Mouse (Mus musculus): ENCODE measurements around the gene Gnb2. TPM values are rescaled to one million over a fixed set of nuclear protein-coding genes. Genes with fewer than 3 reads are reported as not detected.

Gnb2 gene
- polyA plus RNA-seq, 1 experiment from 2014 or later: 400 TPM

DNA sequence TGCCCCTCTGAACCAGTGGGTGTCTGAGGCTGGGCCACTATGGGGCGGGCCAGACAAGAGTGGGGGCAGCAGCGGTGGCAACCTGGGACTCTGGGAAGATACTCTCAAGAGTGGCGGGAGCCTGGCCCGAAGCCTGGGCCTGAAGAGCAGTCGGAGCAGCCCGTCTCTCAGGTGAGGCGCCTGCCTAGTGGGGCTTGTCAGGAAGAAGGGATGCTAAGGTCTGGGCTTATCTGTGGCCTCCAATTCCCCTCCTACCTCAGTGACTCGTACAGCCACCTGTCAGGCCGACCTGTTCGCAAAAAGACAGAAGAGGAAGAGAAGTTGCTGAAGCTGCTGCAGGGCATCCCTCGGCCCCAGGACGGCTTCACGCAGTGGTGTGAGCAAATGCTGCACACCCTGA lies 8.6 kb downstream of the Gnb2 start:
- Histone ChIP-seq H3K27ac (replicated peaks) (peak overlapping the region; percentile 30; the same call in 1 of the 2 replicates), H3K36me3 (peaks cover 100% of the 10 kb centered on the region), H3K4me3 (peak overlapping the region; percentile 14; the same call in 1 of the 2 replicates), H3K27me3 (ENCODE audit: low read depth, poor library complexity, severe bottlenecking) (no peaks in the 10 kb centered on the region), H3K4me1 (peaks cover 56% of the 10 kb centered on the region), H3K9me3 (replicated peaks) (no peaks in the 10 kb centered on the region)
- WGBS: 92% methylated on average over 13 of the region's 13 CpGs
- DNase-seq (ENCODE audit: low spot score): no peak

DNA sequence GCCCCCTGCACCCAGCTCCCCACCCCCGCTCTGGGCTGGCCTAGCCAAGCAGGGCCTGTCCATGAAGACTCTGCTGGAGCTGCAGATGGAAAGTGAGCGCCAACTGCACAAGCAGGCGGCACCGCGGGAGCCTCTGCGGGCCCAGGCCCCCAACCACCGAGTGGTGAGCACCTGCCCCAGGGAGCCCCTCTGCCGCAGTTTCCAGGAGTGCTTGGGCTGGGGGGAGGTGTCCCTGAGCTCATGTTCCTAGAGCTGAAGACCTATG lies 9.1 kb downstream of the Gnb2 start:
- H3K27me3 ChIP-seq (ENCODE audit: low read depth, poor library complexity, severe bottlenecking): no peaks in the 10 kb centered on the region
- H3K4me3 ChIP-seq: 0 out of 2 replicates have a peak overlapping the region, but pooled peaks have one; percentile 14
- H3K9me3 ChIP-seq (replicated peaks): no peaks in the 10 kb centered on the region
- peak overlapping the region; percentile 42 for H3K27ac ChIP-seq (replicated peaks)
- DNase-seq (ENCODE audit: low spot score): no peak
- H3K4me1 ChIP-seq: peaks cover 51% of the 10 kb centered on the region
- WGBS: 91% methylated on average over 8 of the region's 8 CpGs
- H3K36me3 ChIP-seq: peaks cover 100% of the 10 kb centered on the region

DNA sequence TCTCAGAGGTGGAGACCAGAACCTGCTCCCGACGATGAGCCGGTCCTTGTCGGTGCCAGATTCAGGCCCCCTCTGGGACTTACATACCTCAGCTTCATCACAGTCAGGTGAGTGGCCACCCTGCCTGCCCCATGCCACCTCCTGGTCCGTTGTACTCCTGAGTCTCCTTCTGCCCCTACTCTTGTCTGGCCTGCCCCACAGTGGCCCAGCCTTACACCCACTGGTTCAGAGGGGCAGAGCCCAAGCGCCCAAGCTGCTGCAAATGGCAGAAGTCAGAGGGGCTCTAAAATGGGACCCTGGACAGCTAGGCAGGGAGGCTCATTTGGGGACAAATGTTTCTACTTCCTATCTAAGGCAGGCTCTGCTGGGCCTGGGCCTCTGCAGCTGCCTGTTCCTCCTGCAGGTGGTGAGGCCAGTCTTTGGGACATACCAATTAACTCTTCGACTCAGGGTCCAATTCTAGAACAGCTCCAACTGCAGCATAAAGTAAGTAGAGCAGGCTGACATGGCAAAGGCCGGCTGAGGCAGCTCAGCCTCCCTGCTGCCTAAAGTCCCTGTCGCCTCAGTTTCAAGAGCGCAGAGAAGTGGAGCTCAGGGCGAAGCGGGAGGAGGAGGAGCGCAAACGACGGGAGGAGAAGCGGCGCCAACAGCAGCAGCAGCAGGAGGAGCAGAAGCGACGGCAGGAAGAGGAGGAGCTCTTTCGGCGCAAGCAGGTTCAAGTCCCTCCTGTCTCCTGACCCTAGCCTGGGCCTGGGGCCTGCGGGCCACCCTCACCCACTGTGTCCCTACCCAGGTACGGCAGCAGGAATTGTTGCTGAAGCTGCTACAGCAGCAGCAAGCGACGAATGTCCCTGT lies 9.7 kb downstream of the Gnb2 start:
- Histone ChIP-seq H3K27ac (replicated peaks) (peak overlapping the region; percentile 42), H3K4me3 (0 out of 2 replicates have a peak overlapping the region, but pooled peaks have one; percentile 16), H3K4me1 (peaks cover 46% of the 10 kb centered on the region), H3K9me3 (replicated peaks) (no peaks in the 10 kb centered on the region), H3K27me3 (ENCODE audit: low read depth, poor library complexity, severe bottlenecking) (no peaks in the 10 kb centered on the region), H3K36me3 (peaks cover 100% of the 10 kb centered on the region)
- no peak for DNase-seq (ENCODE audit: low spot score)
- WGBS: 83% methylated on average over 25 of the region's 25 CpGs

DNA sequence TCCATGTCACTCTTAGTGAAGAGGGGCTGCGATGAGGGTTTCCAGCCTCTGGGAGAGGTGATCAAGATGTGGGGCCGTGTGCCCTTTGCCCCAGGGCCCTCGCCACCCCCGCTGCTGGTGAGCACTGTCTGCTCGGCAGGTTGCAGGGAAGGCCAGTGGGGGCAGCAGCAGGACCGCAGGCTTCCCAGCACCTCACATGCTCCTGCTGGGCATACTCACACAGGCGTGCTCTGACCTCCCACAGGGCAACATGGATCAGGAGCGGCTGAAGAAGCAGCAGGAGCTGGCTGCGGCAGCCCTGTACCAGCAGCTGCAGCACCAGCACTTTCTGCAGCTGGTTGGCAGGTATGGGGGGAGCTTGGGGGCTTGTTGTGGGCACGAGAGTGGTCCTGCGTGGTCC lies 10.6 kb downstream of the Gnb2 start:
- Histone ChIP-seq H3K27me3 (ENCODE audit: low read depth, poor library complexity, severe bottlenecking) (no peaks in the 10 kb centered on the region), H3K36me3 (peaks cover 100% of the 10 kb centered on the region), H3K9me3 (replicated peaks) (no peaks in the 10 kb centered on the region), H3K4me3 (no peak overlapping the region), H3K4me1 (peaks cover 37% of the 10 kb centered on the region), H3K27ac (replicated peaks) (peak overlapping the region; percentile 2; the same call in 1 of the 2 replicates)
- WGBS: 77% methylated on average over 11 of the region's 11 CpGs
- DNase-seq (ENCODE audit: low spot score): no peak

DNA sequence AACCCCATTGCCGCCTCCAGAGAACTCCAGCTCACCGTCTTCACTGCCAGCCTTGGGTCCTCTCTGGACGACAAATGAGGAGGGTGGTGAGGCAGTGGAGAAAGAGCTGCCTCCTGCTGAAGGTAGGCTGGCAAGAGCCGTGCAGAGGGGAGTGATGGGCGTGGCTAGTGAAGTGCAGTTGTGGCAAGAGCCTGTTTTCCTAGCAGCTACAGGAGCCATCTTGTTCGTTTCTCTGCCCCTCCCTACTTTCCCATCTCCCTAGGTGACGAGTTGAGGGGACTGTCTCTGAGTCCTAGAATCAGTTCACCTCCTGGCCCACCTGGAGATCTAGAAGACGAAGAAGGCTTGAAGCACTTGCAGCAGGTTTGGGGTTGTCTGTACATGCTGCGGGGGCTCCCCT lies 11.4 kb downstream of the Gnb2 start:
- 77% methylated on average over 9 of the region's 9 CpGs for WGBS
- Histone ChIP-seq H3K36me3 (peaks cover 99% of the 10 kb centered on the region), H3K4me3 (no peak overlapping the region), H3K4me1 (peaks cover 29% of the 10 kb centered on the region), H3K9me3 (replicated peaks) (no peaks in the 10 kb centered on the region), H3K27me3 (ENCODE audit: low read depth, poor library complexity, severe bottlenecking) (no peaks in the 10 kb centered on the region), H3K27ac (replicated peaks) (no peak overlapping the region)
- DNase-seq (ENCODE audit: low spot score): no peak

DNA sequence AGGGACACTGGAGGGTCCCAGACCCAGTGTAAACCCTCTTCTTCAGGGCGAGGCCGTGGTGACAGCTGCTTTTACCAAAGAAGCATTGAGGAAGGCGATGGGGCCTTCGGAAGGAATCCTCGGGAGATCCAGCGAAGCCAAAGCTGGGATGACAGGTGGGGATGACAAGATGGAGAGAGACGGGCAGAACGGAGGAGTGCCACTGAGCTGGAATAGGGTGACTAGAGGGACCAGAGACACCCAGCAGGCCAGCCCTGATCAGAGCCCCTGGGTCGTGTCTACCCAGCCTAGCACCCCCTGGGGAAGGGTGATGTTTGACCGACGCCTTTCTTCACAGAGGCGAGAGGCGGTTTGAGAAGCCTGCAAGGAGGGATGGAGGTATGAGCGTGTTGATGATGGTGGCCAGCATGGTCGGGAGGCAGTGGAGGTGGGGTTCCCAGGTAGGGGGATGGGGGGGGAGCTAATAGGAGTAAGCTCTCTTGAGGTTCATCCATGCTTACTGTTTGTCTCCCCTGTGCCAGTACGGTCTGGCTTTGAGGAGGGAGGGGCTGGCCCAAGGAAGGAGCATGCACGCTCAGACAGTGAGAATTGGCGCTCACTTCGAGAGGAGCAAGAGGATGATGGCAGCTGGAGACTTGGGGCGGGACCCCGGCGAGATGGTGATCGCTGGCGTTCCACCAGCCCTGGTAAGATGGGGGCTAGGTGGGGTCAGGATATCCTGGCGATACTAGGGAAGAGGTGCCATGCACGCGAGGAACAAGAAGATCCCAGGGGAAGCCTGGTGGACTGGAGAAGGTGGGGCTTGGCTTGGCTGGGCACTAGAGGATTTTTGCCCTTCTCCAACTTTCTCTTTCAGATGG lies 13.4 kb downstream of the Gnb2 start:
- 92% methylated on average over 27 of the region's 27 CpGs for WGBS
- Histone ChIP-seq H3K4me3 (peak overlapping the region; percentile 14; the same call in 1 of the 2 replicates), H3K9me3 (replicated peaks) (no peaks in the 10 kb centered on the region), H3K36me3 (peaks cover 89% of the 10 kb centered on the region), H3K4me1 (peaks cover 23% of the 10 kb centered on the region), H3K27me3 (ENCODE audit: low read depth, poor library complexity, severe bottlenecking) (no peaks in the 10 kb centered on the region), H3K27ac (replicated peaks) (no peak overlapping the region)
- DNase-seq (ENCODE audit: low spot score): no peak

DNA sequence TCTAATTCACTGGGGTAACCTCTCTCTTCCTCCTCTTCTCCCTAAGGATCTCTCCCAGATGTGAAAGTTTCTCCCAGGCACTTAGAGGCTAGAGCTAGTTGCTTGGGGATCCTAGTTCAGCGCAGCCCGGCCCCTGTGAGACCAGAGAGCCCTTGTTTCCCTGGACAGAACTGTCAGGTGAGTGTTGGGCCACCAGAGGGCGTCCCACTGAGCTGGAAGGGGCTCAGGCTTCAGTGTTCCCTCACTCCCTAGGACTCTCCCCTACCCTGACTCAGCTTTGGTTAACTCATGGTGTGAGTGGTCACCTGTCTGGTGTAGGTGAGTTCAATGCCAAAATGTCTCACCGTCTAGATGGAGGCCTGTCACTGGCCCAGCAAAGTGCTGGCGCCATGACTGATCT lies 14.9 kb downstream of the Gnb2 start, which contains the start of gene Gigyf1:
Gigyf1 (plus strand) TSS at position 113 of the 400 bp plus-strand sequence.
- H3K4me3 ChIP-seq: no peak within 1 kb of the TSS
- H3K27me3 ChIP-seq (ENCODE audit: low read depth, poor library complexity, severe bottlenecking): no peaks in the 10 kb centered on the region
- H3K36me3 ChIP-seq: peaks cover 85% of the 10 kb centered on the region
- no peaks in the 10 kb centered on the region for H3K9me3 ChIP-seq (replicated peaks)
- H3K4me1 ChIP-seq: peaks cover 27% of the 10 kb centered on the region
- DNase-seq (ENCODE audit: low spot score): no peak
- no peak within 1 kb of the TSS for H3K27ac ChIP-seq (replicated peaks)
- 79% methylated on average over 5 of the region's 5 CpGs for WGBS

DNA sequence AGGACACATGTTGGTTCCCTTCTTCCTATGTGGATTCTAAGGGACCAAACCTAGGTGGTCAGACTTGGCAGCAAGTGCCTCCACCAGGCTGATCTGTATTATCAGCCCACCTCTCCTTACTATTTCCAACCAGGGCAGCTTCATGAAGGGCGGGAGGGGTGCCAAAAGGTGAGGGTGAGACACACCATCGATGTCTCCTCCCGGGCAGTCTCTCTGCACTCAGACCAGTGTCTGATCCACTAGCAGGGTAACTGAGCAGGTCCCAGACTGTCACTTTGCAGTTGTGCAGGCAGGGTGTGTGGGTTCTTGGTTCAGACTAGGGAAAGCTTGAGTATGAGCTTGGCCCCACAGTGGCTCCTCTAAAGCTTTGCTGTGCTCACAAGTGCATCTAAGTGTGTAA lies 18.5 kb downstream of the Gnb2 start:
- Histone ChIP-seq H3K27me3 (ENCODE audit: low read depth, poor library complexity, severe bottlenecking) (no peaks in the 10 kb centered on the region), H3K4me3 (no peak overlapping the region; the same call in 1 of the 2 replicates), H3K9me3 (replicated peaks) (no peaks in the 10 kb centered on the region), H3K27ac (replicated peaks) (no peak overlapping the region), H3K4me1 (peaks cover 54% of the 10 kb centered on the region), H3K36me3 (peaks cover 55% of the 10 kb centered on the region)
- 98% methylated on average over 3 of the region's 3 CpGs for WGBS
- DNase-seq (ENCODE audit: low spot score): no peak

DNA sequence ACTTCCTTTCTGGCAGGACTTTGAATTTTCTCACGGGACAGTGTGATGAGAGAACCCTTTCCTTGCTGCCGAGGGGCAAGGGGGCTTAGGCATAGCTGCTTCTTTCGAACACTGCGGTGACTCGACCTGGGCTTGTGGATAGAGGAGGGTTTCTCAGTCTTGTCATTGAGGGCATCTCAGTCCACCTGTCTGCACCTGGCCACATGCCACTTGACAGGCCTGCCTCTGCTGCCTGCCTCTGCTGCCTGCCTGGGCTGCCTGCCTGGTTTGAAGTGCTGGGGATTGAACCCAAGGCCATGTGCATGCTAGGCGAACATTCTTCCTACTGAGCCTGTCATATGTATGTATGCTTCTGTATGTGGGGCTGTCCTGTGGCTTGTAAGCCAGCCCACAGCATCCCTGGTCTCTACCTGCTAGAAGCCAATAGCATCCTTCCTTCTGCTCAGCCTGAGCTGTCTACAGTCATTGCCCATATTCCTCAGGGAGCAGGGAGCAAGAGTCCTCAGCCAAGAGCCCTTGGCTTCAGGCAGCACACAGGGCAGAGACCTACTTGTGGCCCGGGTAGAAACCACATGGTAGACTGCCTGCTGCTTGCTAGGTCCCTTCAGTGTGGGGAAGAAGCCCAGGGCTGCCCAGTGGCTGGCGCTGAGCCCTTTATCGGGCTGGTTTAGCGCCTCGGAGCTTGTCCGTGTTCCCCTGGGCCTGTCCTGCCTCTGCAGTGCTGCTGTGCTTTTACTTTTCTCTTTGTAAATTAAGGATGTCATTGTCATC lies 19.2 kb downstream of the Gnb2 start:
- Histone ChIP-seq H3K4me3 (no peak overlapping the region; the same call in 1 of the 2 replicates), H3K4me1 (peaks cover 56% of the 10 kb centered on the region), H3K27ac (replicated peaks) (no peak overlapping the region), H3K9me3 (replicated peaks) (no peaks in the 10 kb centered on the region), H3K27me3 (ENCODE audit: low read depth, poor library complexity, severe bottlenecking) (no peaks in the 10 kb centered on the region), H3K36me3 (peaks cover 48% of the 10 kb centered on the region)
- 93% methylated on average over 12 of the region's 12 CpGs for WGBS
- no peak for DNase-seq (ENCODE audit: low spot score)

DNA sequence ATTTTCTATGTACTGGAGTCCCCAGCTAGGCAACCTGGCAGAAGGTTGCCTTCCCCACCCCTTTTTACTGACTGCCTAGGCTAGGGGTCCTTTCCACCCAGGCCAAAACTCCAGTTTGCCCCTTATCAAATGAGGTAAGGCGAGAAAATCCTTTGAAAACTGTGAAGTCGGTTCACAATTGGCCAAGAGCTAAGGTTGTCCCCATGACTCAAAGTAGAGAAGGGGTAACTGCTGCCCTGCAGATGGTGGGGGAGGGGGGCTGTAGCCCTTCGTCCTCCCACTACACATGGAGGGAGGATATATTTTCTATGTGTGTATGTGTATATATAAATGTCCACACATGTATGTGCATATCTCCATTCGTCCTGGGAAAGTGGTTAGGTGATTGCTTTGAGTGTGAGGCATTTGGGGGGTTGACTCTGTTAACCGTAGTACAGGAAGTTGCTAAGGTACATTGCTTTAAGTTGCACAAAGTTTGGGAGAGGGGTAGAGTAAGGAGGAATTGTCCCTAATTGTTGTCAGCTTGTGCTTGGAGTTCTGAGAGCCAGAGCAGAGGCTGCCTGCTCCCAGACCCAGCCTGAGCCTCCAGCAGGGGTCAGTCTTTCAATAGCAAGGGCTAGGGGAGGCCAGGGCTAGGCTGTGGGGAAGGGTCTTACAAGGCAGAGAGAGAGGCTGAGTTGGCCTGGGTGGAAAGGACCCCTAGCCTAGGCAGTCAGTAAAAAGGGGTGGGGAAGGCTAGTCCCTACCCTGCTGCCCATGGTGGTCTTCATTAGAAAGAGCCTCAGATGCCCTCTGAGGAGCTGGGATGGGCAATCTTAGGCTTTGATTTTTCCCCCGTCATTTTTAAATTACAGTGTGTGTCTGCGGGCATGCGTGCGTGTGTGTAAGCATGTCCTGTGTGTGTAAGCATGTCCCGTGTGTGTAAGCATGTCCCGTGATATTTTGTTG lies 20.2 kb downstream of the Gnb2 start:
- WGBS: 86% methylated on average over 11 of the region's 11 CpGs
- peaks cover 56% of the 10 kb centered on the region for H3K4me1 ChIP-seq
- H3K27ac ChIP-seq (replicated peaks): no peak overlapping the region
- no peaks in the 10 kb centered on the region for H3K27me3 ChIP-seq (ENCODE audit: low read depth, poor library complexity, severe bottlenecking)
- H3K36me3 ChIP-seq: peaks cover 38% of the 10 kb centered on the region
- no peaks in the 10 kb centered on the region for H3K9me3 ChIP-seq (replicated peaks)
- peak; percentile 73 for DNase-seq (ENCODE audit: low spot score)
- peak overlapping the region; percentile 99 for H3K4me3 ChIP-seq

DNA sequence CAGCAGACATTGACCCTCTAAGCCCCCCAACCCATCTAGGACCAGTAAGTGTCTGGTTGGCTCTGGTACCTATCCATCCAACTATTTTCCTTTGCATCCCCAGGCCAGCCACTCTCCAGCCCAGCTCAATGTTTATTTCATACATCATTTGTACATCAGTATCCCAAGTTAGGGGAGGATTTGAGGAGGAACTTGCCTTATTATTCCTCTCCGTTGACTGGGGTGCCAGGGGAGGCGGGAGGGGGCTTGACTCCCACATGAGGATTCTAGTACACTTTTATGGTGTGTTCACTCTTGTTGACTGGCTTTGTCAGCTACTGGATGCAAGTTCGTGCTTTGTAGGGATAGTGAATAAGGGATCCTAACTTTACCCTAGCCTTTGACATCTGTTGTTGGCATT lies 21.6 kb downstream of the Gnb2 start:
- no peak for DNase-seq (ENCODE audit: low spot score)
- no peaks in the 10 kb centered on the region for H3K27me3 ChIP-seq (ENCODE audit: low read depth, poor library complexity, severe bottlenecking)
- H3K9me3 ChIP-seq (replicated peaks): no peaks in the 10 kb centered on the region
- peaks cover 25% of the 10 kb centered on the region for H3K36me3 ChIP-seq
- peak overlapping the region; percentile 99 for H3K4me3 ChIP-seq
- H3K4me1 ChIP-seq: peaks cover 56% of the 10 kb centered on the region
- H3K27ac ChIP-seq (replicated peaks): peak overlapping the region; percentile 97
- 84% methylated on average over 3 of the region's 3 CpGs for WGBS

Measured in midbrain, embryonic 10.5 days (tissue).